Mouse (Mus musculus): ENCODE results near the gene Caps2. TPM values are rescaled to one million over a fixed set of nuclear protein-coding genes. Genes with fewer than 3 reads are reported as not detected.
"Not testable (repeated sequence)": the region's sequence is repeated elsewhere in the genome, so short reads cannot be mapped to it uniquely, and the experiment has no call there.

Gene Caps2
- polyA plus RNA-seq (2014; fragmentation: Nextera tagmentation; extraction: Ambion mirVana): 0.40 and 0.51 TPM in 2 replicates

GRCm38 (mm10) chr10:112163168-112163766, at the start of gene Caps2:
Gene Caps2, plus strand, starts transcription at chr10:112163621.
- H3K36me3 ChIP-seq (ENCODE audit: control insufficient read depth, insufficient read depth, low read length): no peaks in the 10 kb centered on the region
- H3K4me1 ChIP-seq (ENCODE audit: control insufficient read depth, insufficient read depth, low read length): peaks cover 5% of the 10 kb centered on the region; the same call in 1 of the 2 replicates
- H3K4me3 ChIP-seq (ENCODE audit: low read depth, low read length): no peak within 1 kb of the TSS
- H3K27me3 ChIP-seq (ENCODE audit: control insufficient read depth, insufficient read depth, low read length): no peaks in the 10 kb centered on the region
- DNase-seq (ENCODE audit: low spot score, missing footprints) (peak; percentile 92), ATAC-seq (ENCODE audit: low FRiP score) (peak; percentile 76)
- no peaks in the 10 kb centered on the region for H3K9me3 ChIP-seq (ENCODE audit: control insufficient read depth, low read length)
- 28% methylated on average over 4 of the region's 4 CpGs for WGBS
- H3K9ac ChIP-seq (ENCODE audit: low read length): no peak within 1 kb of the TSS
- H3K27ac ChIP-seq (ENCODE audit: low read depth, low read length): no peak within 1 kb of the TSS
- peak within 1 kb of the TSS; percentile 1; the same call in 1 of the 2 replicates for H3K4me2 ChIP-seq

- H3K4me3 ChIP-seq (ENCODE audit: low read depth, low read length); H3K27me3 ChIP-seq (ENCODE audit: control insufficient read depth, insufficient read depth, low read length); ATAC-seq (ENCODE audit: low FRiP score); H3K27ac ChIP-seq (ENCODE audit: low read depth, low read length); DNase-seq (ENCODE audit: low spot score, missing footprints); H3K9ac ChIP-seq (ENCODE audit: low read length); H3K4me2 ChIP-seq; H3K9me3 ChIP-seq (ENCODE audit: control insufficient read depth, low read length); H3K4me1 ChIP-seq (ENCODE audit: control insufficient read depth, insufficient read depth, low read length); H3K36me3 ChIP-seq (ENCODE audit: control insufficient read depth, insufficient read depth, low read length): not testable (repeated sequence)
- WGBS: 82% methylated on average over 2 of the region's 2 CpGs
Observed at GRCm38 (mm10) chr10:112125090-112125489, 38.3 kb upstream of the Caps2 start.

- not testable (repeated sequence) for H3K4me1 ChIP-seq (ENCODE audit: control insufficient read depth, insufficient read depth, low read length); H3K9ac ChIP-seq (ENCODE audit: low read length); H3K4me2 ChIP-seq; H3K27me3 ChIP-seq (ENCODE audit: control insufficient read depth, insufficient read depth, low read length); ATAC-seq (ENCODE audit: low FRiP score); H3K36me3 ChIP-seq (ENCODE audit: control insufficient read depth, insufficient read depth, low read length); H3K4me3 ChIP-seq (ENCODE audit: low read depth, low read length); H3K27ac ChIP-seq (ENCODE audit: low read depth, low read length); DNase-seq (ENCODE audit: low spot score, missing footprints); H3K9me3 ChIP-seq (ENCODE audit: control insufficient read depth, low read length)
- 80% methylated on average over 6 of the region's 6 CpGs for WGBS
Observed at GRCm38 (mm10) chr10:112127682-112128230, 35.7 kb upstream of the Caps2 start.

GRCm38 (mm10) chr10:112132194-112132593, 31.2 kb upstream of the Caps2 start:
- no peak for ATAC-seq (ENCODE audit: low FRiP score)
- Histone ChIP-seq H3K27me3 (ENCODE audit: control insufficient read depth, insufficient read depth, low read length) (no peaks in the 10 kb centered on the region), H3K36me3 (ENCODE audit: control insufficient read depth, insufficient read depth, low read length) (no peaks in the 10 kb centered on the region), H3K9ac (ENCODE audit: low read length) (no peak overlapping the region), H3K4me2 (no peak overlapping the region), H3K27ac (ENCODE audit: low read depth, low read length) (no peak overlapping the region), H3K4me3 (ENCODE audit: low read depth, low read length) (no peak overlapping the region), H3K4me1 (ENCODE audit: control insufficient read depth, insufficient read depth, low read length) (no peaks in the 10 kb centered on the region), H3K9me3 (ENCODE audit: control insufficient read depth, low read length) (no peaks in the 10 kb centered on the region)
- 92% methylated on average over 3 of the region's 3 CpGs for WGBS
- DNase-seq (ENCODE audit: low spot score, missing footprints): no peak

- Histone ChIP-seq H3K4me3 (ENCODE audit: low read depth, low read length) (peak overlapping the region; percentile 18; the same call in 1 of the 2 replicates), H3K27ac (ENCODE audit: low read depth, low read length) (no peak overlapping the region), H3K9ac (ENCODE audit: low read length) (no peak overlapping the region; the same call in 1 of the 2 replicates), H3K4me2 (peak overlapping the region; percentile 41; the same call in 1 of the 2 replicates), H3K4me1 (ENCODE audit: control insufficient read depth, insufficient read depth, low read length) (no peaks in the 10 kb centered on the region), H3K36me3 (ENCODE audit: control insufficient read depth, insufficient read depth, low read length) (no peaks in the 10 kb centered on the region), H3K9me3 (ENCODE audit: control insufficient read depth, low read length) (no peaks in the 10 kb centered on the region), H3K27me3 (ENCODE audit: control insufficient read depth, insufficient read depth, low read length) (no peaks in the 10 kb centered on the region)
- 20% methylated on average over 9 of the region's 9 CpGs for WGBS
- DNase-seq (ENCODE audit: low spot score, missing footprints): peak; percentile 95
- ATAC-seq (ENCODE audit: low FRiP score): peak; percentile 89
Observed at GRCm38 (mm10) chr10:112138050-112138870, 25.2 kb upstream of the Caps2 start.

- no peak overlapping the region; the same call in 1 of the 2 replicates for H3K9ac ChIP-seq (ENCODE audit: low read length)
- DNase-seq (ENCODE audit: low spot score, missing footprints): peak; percentile 90
- H3K4me1 ChIP-seq (ENCODE audit: control insufficient read depth, insufficient read depth, low read length): no peaks in the 10 kb centered on the region
- H3K36me3 ChIP-seq (ENCODE audit: control insufficient read depth, insufficient read depth, low read length): no peaks in the 10 kb centered on the region
- no peaks in the 10 kb centered on the region for H3K27me3 ChIP-seq (ENCODE audit: control insufficient read depth, insufficient read depth, low read length)
- no peaks in the 10 kb centered on the region for H3K9me3 ChIP-seq (ENCODE audit: control insufficient read depth, low read length)
- peak overlapping the region; percentile 18; the same call in 1 of the 2 replicates for H3K4me3 ChIP-seq (ENCODE audit: low read depth, low read length)
- peak overlapping the region; percentile 41; the same call in 1 of the 2 replicates for H3K4me2 ChIP-seq
- WGBS: 41% methylated on average over 6 of the region's 6 CpGs
- no peak overlapping the region for H3K27ac ChIP-seq (ENCODE audit: low read depth, low read length)
- peak; percentile 69 for ATAC-seq (ENCODE audit: low FRiP score)
Observed at GRCm38 (mm10) chr10:112138871-112139430, 24.5 kb upstream of the Caps2 start.

- Histone ChIP-seq H3K4me2 (no peak overlapping the region), H3K9ac (ENCODE audit: low read length) (no peak overlapping the region), H3K9me3 (ENCODE audit: control insufficient read depth, low read length) (no peaks in the 10 kb centered on the region), H3K4me1 (ENCODE audit: control insufficient read depth, insufficient read depth, low read length) (no peaks in the 10 kb centered on the region), H3K4me3 (ENCODE audit: low read depth, low read length) (no peak overlapping the region), H3K27me3 (ENCODE audit: control insufficient read depth, insufficient read depth, low read length) (no peaks in the 10 kb centered on the region), H3K36me3 (ENCODE audit: control insufficient read depth, insufficient read depth, low read length) (no peaks in the 10 kb centered on the region), H3K27ac (ENCODE audit: low read depth, low read length) (no peak overlapping the region)
- WGBS: 64% methylated on average over 2 of the region's 2 CpGs
- DNase-seq (ENCODE audit: low spot score, missing footprints) (no peak), ATAC-seq (ENCODE audit: low FRiP score) (no peak)
Observed at GRCm38 (mm10) chr10:112139834-112140233, 23.6 kb upstream of the Caps2 start.

- not testable (repeated sequence) for H3K36me3 ChIP-seq (ENCODE audit: control insufficient read depth, insufficient read depth, low read length); H3K9ac ChIP-seq (ENCODE audit: low read length); H3K4me1 ChIP-seq (ENCODE audit: control insufficient read depth, insufficient read depth, low read length); H3K27ac ChIP-seq (ENCODE audit: low read depth, low read length); H3K27me3 ChIP-seq (ENCODE audit: control insufficient read depth, insufficient read depth, low read length); H3K9me3 ChIP-seq (ENCODE audit: control insufficient read depth, low read length); H3K4me3 ChIP-seq (ENCODE audit: low read depth, low read length)
- peak; percentile 98 for DNase-seq (ENCODE audit: low spot score, missing footprints)
- 16% methylated on average over 15 of the region's 15 CpGs for WGBS
- ATAC-seq (ENCODE audit: low FRiP score): peak; percentile 91
- H3K4me2 ChIP-seq: peak within 1 kb of the TSS; percentile 8; the same call in 1 of the 2 replicates
Observed at GRCm38 (mm10) chr10:112159882-112160560, 3.4 kb upstream of the Caps2 start, which contains the start of gene Glipr1l3. Gene Glipr1l3, minus strand, starts transcription at chr10:112160327.
